Mouse (Mus musculus): ENCODE data around the gene Sfrp2.

The Sfrp2 gene

DNA sequence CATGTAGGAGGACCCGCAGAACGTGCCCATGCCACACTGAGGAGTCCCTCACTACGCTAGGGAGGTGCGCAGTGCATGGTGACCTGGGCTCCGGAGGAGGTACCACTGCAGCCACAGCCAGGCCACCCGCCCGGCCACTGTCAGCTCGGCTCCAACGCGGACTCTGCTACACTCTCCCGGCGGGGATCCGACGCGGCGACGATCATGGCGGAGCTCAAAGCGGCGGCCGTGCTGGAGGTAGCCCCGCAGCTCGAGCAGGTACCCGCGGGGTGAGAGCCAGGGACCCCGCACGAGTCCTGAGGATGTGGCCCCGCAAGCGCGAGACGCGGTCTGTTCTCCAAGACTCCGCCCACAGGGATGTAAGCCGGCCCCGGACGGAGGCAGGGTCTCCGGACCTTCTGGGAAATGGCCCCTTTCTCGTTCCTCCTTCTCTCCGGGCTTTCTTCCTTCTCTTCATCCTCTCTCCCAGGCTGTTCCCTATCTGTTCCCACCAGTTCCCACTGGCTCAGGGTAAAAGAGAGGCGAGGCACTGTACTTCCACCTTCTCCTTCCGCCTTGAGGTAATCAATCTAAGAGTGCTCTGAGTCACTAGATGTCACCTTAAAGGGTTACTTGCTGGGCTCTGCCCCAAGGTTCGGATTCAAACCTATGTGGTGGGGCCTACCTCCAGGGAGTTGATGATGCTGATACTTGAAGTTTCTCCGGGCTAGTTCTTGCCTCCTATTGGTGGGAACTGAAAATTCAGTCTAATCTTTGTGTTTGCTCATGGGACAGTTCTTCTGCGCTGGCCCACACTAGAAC is 23.7 kb downstream of the Sfrp2 start:
- no peak for TF ChIP-seq GATA4 (IDR thresholded peaks at IDR 0.05; ENCODE audit: insufficient replicate concordance, low read length)

DNA sequence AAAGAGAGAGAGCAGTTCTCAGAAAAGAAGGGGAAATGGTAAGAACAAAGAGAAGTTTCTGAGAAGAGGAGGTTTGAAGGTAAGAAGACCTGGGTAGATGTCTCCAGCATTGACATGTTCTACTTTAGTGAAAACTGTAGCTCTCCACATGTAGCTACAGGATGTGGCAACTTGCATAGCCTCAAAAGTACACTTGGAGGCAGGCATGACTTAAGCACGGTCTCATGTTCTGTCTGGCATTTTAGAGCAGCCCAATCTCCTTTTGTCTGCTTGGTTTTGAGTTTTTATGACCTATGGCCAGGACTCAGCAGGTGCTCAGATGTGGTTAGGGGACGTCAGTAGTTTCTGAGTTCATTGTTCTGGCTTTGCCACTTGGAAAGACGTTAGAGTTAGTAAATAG is 25.3 kb downstream of the Sfrp2 start:
- no peak for TF ChIP-seq GATA4 (IDR thresholded peaks at IDR 0.05; ENCODE audit: insufficient replicate concordance, low read length)

DNA sequence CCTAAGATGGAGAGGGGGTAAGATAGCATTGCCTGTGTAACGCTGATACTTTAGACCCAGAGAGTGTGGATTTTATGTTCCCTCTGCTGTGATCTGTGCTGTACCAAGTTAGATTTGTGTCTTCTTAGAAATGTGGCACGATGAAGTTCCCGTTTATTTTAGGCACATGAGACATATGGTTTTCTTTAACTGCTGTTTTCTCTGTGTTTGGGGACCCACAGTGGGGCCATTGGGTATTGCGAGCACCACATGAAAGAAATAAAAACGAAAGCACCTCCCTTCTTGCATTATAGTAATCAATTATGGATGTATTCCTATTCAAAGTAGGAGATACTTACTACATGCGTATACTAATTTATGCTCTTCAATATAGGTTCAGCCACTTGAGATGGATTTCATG is 31.0 kb downstream of the Sfrp2 start:
- no peak for TF ChIP-seq GATA4 (IDR thresholded peaks at IDR 0.05; ENCODE audit: insufficient replicate concordance, low read length)

DNA sequence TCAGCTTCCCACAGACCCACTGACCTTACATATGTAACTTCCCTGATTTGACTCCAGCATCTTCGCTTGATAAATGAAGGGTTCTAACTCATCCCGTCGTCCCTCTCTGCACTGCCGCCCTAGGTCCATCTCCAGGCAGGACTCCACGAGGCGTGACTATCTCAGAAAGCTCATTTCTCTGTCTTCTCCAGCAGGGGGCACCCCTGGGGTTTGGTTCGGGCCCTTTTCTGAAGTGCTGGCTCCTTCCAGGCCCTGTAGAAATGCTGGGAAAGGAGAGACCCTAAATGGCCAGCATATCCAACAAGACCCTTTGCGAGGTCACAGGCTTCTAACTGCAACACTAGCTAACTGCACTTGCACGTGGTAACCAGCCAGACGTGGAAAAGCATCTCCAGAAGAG is 31.7 kb downstream of the Sfrp2 start:
- TF ChIP-seq GATA4 (IDR thresholded peaks at IDR 0.05; ENCODE audit: insufficient replicate concordance, low read length), result no peak

DNA sequence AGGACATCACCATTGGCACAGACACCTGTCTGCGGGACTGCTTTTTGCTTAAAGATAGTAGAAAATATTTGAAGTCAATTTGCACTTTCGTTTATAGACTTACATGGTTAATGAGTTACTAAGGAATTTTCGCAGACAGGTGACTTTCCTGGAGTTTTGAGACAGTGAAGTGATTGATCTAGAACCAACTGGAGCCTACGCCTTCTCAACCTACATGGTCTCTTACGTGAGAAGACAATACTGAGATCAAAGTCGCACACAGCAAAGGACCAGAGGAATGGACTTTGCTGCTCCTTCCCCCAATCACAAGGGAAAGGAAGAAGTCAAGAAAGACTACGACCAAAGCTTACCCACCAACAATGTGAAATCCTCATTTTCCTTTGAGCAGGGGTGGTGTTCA is 33.4 kb downstream of the Sfrp2 start:
- no peak for TF ChIP-seq GATA4 (IDR thresholded peaks at IDR 0.05; ENCODE audit: insufficient replicate concordance, low read length)

DNA sequence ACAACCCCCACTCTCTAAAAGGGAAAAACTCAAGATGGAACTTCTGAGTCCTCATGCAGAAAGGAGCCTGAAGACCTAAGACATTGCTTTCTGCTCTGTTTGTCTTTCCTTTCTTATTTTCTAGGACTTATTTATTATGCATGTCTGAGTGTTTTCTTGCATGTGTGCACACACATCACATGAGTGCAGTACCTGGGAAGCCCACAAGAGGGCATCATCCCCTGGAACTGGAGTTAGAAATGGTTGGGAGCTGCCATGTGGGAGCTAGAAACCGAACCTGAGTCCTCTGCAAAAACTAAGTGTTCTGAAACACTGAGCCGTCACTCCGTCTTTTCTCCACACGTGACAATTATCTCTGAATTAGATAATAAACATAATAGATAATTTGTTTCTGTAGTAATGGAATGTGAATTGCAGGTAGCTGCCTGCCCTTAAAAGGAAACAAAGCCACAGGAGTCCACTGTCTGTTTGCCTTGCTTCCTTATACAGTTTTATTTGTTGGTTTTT is 35.6 kb downstream of the Sfrp2 start:
- TF ChIP-seq GATA4 (IDR thresholded peaks at IDR 0.05; ENCODE audit: insufficient replicate concordance, low read length), result no peak

DNA sequence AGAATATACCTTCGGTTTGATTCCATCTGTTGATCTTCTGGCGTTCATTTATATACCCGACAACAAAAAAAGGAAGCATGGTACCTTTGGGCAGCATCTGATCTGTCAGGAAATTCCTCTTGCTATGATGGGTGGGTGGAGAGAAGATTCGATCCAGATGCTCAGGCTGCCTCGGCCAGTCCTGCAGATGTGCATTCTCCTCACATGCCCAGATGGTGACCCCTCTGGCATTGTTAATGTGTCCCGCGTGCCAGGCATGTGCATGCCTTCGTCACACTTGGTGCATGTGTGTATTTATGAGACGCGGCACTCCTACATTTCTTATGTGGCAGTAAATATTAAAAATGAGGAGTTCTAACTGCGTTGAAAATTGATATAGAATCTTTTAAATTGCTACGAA is 42.4 kb downstream of the Sfrp2 start:
- TF ChIP-seq GATA4 (IDR thresholded peaks at IDR 0.05; ENCODE audit: insufficient replicate concordance, low read length), result no peak

DNA sequence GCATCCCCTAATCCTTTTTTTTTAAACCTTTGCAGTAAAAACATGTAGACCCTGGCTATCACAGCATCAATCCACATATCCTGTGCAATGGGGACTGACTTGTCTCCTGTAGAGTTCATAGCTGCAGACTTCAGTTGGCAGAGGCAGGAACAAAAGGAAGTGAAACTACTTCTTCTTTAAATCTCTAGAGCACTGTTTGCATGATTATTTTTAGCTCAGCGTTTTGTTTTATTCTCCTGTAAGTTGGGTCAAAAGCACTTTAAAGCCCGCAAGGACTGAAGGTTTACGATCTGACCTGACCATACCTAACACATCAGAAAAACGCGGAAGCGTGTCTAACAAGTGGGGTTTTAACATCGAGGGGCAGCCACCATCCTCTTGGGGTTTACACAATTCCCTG is 45.9 kb downstream of the Sfrp2 start:
- TF ChIP-seq GATA4 (IDR thresholded peaks at IDR 0.05; ENCODE audit: insufficient replicate concordance, low read length), result no peak

DNA sequence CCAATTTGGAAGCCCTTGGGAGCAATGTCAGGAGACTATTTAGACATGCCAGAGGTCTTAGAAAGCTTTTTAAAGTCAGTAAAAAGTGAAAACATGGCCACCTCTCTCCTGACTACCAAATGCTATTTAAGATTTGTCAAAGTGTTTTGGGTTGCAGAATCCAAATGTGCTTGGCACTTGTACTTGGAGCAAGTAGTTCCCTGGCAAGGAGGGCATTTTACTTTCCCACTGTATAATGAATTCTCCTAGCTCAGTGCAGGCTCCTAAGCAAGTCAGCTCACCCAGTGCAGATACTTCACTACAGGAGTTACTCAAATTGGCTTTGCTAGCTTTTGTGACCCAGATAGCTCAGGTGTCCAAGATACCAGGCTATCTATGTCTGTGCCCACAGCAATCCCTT is 46.7 kb downstream of the Sfrp2 start:
- TF ChIP-seq GATA4 (IDR thresholded peaks at IDR 0.05; ENCODE audit: insufficient replicate concordance, low read length), result no peak

DNA sequence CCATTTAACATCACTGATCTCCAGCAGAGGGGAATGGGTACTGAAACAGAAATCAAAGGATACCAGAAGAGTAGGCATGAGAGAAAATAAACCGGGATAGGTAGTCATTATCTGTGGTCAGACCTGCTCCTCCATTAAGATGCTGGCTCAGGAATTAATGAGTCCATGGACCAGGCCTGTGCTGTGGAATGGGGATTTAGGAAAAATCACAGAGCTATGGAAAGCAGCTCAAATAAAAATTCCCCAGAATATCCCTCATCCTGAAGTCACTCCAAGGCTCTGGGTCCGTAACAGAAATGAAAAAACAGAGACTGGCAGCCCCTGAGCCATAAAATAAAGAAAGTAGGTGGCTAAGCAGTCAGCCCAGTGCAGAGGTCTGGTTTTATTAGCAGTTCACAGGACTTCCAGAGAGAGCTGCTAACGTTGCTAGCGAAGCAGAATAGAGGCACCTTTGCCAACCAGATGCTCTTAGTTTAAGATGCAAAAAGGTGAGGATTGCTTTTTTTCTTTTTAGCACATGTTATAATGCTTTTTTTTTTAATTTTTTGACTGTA is 50.3 kb downstream of the Sfrp2 start:
- TF ChIP-seq GATA4 (IDR thresholded peaks at IDR 0.05; ENCODE audit: insufficient replicate concordance, low read length), result no peak

DNA sequence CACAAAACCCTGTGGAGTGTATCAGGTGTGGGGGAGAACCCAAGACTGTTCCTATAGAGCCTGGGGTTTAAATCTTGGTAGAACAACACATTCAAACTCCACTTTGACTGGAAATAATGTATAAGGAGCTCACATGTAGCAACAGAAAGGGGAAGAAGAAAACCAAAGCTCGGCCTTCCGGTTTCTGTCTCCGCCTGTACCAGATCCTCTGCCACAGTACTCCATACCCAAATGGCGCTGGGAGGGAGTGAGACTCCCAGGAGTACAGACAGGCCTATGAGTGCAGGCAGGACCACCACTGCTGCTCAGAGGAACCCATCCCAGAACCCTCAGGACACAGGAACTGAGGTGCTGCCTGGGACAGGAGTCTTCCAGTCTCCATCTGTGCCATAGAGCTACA is 57.7 kb downstream of the Sfrp2 start:
- TF ChIP-seq GATA4 (IDR thresholded peaks at IDR 0.05; ENCODE audit: insufficient replicate concordance, low read length), result no peak
